Mouse (Mus musculus) retina, postnatal 7 days (tissue): ENCODE data around the gene Pde4dip.

Experiments
- DNase-seq: peaks from one replicate; pipeline ENCODE4 v3.0.0-alpha.2; 2012; ENCODE audit warnings: low read depth, low spot score

Pde4dip gene

DNA sequence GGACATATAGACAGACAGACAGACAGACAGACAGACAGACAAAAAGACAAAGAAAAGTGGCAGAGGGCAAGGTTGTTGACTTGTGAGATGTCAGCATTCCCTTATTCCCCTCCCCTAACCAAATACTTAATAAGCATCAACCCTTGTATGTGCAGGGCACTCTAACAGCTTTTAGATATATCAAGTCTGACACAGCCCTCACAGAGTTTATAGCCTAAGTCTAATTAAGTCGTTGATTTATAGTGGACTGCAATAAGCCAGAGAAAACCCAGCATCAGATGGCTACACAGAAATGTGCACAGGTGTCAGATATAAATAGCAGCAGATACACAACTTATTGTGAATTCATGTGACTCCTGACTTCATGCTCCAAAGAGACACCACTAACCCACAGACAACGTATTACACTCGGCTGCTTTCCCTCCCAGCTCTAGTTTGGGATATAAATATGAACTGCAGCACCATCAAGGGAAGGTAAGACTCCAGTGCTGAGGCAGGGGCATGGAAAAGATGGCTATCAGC lies 87.3 kb downstream of the Pde4dip start:
- DNase-seq = no peak

DNA sequence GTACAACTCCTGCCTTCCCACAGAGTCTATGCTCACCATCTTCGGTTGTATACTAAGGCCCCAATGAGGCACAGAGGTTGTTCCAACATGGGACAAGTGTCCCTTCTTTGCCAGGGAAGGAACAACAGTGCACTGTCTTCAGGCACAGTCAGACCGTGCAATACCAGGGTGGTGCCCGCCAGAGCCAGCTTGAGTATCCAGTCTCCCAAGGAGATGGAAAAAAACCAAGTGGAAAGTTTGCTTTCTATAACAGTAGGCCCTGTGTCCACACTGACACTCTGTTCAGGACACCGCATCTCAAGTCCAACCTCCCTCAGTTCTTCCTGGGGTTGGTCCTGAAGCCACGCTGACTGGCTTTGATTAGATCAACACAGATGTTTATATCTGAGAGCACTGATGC lies 87.8 kb downstream of the Pde4dip start:
- DNase-seq = no peak

DNA sequence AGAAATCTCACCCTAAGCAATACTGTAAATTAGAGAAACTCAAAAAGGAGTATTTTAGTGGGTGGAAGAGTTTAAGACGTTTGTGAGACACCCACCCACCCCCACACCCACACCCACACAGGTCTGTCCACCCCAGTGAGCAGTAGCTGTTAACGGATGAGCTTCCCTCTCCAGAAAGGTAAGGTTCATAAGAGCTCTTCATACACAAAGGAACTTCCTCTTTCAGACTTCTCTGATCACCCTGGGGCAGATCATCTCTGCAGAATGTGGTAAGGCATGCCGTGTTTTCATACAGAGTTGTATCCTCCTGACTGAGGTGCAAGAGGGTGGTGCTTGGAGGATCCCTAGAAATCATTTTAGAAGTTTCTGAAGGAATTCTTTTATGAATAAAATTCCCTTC lies 88.5 kb downstream of the Pde4dip start:
- no peak for DNase-seq

DNA sequence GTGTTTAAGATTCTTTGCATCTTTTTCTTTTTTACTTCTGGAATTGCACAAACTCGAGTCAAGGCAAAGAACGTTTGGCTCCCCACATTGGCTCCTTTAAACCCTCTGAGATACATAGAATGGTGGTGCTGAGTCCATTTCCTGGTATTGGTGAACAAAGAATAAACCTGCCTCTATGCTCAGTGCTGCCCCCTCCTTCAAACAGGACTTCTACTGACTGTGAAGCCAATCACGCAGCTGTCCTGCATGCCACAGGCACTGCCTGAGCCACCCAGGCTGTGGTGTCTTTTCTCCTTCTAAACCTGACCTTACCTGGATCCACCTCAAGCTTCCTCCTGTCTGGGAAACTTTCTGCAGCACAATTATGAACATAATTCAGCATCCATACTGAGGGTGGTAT lies 89.2 kb downstream of the Pde4dip start:
- DNase-seq = no peak

DNA sequence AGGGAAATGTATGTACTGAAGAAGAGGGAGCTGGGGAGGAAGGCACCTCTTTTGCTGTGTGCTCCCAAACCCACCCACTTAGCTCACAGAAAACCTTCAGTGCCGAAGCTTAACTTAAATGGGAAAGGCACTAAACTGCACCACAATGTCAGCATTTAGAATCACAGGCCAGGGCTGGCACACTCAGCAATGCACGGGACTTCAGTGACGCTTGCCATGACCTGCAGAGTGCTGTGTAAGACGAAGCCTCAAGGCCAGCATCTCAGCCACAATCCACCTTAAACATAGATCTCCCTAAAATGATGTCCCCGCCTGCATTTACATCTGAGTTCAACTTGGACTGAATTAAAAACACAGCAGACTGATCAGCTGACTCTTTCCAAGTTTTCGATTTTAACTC lies 91.1 kb downstream of the Pde4dip start:
- DNase-seq = no peak

DNA sequence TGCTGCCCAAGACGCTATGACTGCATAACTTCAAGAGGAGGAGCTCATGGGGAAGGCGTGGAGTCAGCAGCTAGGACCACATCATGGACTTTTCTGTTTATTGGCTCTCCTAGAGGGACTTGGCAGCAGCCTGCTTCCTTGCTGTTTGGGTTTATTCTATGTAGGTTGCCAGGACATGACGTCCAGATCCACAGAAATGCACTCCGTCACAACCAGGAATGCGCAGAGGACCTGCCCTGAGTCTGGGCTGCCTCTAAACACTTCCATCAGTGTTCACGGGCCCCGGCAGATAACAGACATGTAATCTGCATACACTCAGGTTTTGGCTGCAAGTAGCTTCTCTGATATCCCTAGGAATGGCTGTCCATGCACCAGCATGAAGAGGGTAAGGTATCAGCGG lies 94.5 kb downstream of the Pde4dip start:
- DNase-seq = no peak

GRCm38 (mm10) chr3:97790150-97790549 lies 98.4 kb downstream of the Pde4dip start:
- no peak for DNase-seq

GRCm38 (mm10) chr3:97789317-97789716 lies 99.2 kb downstream of the Pde4dip start:
- no peak for DNase-seq

DNA sequence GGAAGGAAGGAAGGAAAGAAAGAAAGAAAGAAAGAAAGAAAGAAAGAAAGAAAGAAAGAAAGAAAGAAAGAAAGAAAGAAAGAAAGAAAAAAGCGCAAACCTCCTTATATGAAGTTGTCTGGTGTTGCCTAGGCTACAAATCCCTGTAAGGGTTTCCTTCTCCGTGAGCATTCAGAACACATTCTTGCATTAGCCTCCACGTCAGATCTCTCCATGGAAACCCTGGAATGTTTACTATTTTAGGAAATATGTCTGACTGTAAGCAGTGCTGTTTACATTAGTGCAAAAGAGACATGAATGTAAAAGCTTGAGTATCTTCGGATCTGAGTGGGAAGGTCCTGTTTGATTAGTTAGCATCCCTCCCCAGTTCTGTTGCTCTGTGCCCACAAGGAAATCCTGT lies 112.3 kb downstream of the Pde4dip start:
- DNase-seq = no peak

DNA sequence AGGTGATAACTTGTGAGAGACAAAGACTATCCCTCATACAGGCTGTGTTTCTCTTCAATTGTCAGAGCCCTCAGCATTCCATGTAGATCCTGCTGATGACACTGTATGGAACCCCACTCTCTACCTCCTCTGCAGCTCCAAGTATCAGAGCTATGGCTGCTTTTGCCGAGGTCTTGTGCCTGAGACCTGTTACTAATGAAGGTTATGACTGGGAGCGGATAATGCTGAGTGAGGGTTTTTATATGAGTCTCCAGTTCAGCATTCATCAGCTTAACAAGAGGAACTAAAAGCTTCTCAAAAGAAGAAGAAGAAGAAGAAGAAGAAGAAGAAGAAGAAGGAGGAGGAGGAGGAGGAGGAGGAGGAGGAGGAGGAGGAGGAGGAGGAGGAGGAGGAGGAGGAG lies 112.8 kb downstream of the Pde4dip start:
- no peak for DNase-seq

DNA sequence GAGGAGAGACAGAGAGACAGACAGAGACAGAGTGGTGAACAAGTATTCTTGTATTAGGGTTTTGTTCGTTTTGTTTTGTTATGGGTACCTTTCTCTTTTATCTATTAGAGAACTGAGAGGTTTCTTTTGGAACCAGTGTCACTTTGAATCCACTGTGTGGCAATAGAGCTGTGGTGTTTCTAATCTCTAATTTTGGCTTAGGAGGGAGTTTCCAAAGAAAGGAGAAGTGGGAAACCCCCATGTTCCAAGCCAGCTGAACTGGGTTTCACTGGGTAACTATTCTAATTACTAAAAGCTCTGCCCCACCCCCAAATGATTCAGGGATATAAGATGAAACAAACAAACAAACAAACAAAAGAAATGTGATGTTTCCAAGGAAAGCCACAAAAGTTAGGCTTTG lies 113.6 kb downstream of the Pde4dip start:
- DNase-seq = no peak

- peak; percentile 89 for DNase-seq
These were observed 120.4 kb downstream of the Pde4dip start for GRCm38 (mm10) chr3:97767771-97768762.

GRCm38 (mm10) chr3:97767041-97767770 lies 121.3 kb downstream of the Pde4dip start:
- DNase-seq = peak; percentile 31

GRCm38 (mm10) chr3:97766459-97766858 lies 122.0 kb downstream of the Pde4dip start:
- DNase-seq = no peak

DNA sequence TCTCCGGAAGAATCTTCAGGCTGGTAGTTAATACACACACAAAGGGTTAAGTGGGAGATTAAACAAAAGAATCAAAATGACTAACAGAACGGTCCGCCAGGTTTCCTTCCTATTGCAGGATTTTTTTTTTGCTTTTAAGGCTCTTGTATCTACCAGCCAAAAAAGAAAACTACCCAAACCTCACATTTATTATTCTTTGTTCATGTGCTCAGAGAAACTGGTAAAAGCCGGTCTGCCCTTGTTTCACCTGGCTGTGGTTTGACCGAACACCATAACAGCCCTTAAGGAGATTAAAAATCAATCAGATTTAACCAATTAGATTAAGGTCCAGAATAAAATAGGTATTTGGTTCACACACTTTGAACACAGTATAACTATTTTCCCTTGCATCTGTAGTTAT lies 124.4 kb downstream of the Pde4dip start:
- DNase-seq = no peak

- no peak for DNase-seq
These were observed 126.6 kb downstream of the Pde4dip start for GRCm38 (mm10) chr3:97761951-97762350.

DNA sequence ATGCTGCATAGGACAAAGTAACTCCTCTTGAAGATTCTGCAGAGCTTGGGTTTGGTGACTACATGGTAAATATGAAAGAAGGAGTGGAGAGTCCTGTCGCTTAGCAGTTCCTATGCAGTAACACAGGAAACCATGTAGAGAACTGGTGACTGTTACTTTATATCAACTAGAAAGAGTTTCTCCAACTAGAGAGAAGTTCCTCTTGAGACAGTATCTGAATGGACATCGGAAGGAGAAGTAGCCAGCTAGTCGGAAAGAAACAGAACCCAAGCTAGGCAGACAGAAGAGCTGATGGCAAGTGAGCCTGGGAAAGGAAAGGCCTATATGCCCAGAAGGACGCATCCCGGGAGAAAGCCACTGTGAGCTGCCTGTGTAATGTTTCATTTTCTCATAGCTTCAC lies 127.3 kb downstream of the Pde4dip start:
- DNase-seq = no peak

DNA sequence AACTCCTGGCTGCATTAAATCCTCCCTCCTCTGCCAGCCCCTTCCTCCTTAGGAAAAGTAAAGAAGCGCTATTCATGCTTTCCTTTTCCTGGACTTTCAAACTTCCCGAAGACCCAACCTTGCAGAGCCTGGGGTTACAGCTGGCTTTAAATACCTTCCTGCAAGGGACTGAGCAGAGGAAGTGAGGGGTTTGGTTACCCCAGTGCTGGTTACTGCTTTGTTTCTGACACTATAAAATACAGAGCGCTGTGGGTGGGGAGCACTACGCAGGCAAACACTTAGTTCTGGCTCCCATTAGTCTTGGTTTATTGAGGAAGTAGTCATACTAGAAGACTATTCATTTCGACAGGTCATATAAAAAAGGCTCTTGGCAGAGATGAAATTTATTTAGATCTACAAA lies 128.7 kb downstream of the Pde4dip start:
- DNase-seq = no peak

GRCm38 (mm10) chr3:97757501-97757900 lies 131.0 kb downstream of the Pde4dip start:
- DNase-seq = no peak

- no peak for DNase-seq
These were observed 132.0 kb downstream of the Pde4dip start for GRCm38 (mm10) chr3:97756283-97757074.

- no peak for DNase-seq
These were observed 133.1 kb downstream of the Pde4dip start for GRCm38 (mm10) chr3:97755411-97755810.

- no peak for DNase-seq
These were observed 135.6 kb downstream of the Pde4dip start for GRCm38 (mm10) chr3:97752901-97753300.
